Mouse (Mus musculus): Measurements from ENCODE around the gene Pramef20. TPM values are rescaled to one million over a fixed set of nuclear protein-coding genes. Genes with fewer than 3 reads are reported as not detected.
"Not testable (repeated sequence)": the region's sequence is repeated elsewhere in the genome, so short reads cannot be mapped to it uniquely, and the experiment has no call there.

Gene Pramef20
- not detected in 2 replicates for polyA plus RNA-seq (2015; fragmentation: Nextera tagmentation; extraction: Ambion mirVana)

- Histone ChIP-seq H3K9me3 (ENCODE audit: low read length) (no peaks in the 10 kb centered on the region), H3K4me3 (ENCODE audit: low read length) (no peak within 1 kb of the TSS), H3K27me3 (ENCODE audit: insufficient read depth, low read length) (no peaks in the 10 kb centered on the region), H3K4me1 (ENCODE audit: insufficient read depth, low read length) (no peaks in the 10 kb centered on the region), H3K4me2 (replicated peaks; ENCODE audit: low read depth, low read length) (no peak within 1 kb of the TSS), H3K36me3 (ENCODE audit: insufficient read depth, low read length) (no peaks in the 10 kb centered on the region), H3K27ac (ENCODE audit: low read length) (no peak within 1 kb of the TSS), H3K9ac (replicated peaks; ENCODE audit: low read length) (no peak within 1 kb of the TSS)
- 68% methylated on average over 2 of the region's 2 CpGs for WGBS
- no peak for ATAC-seq (ENCODE audit: low FRiP score, low TSS enrichment)
Measured at GRCm38 (mm10) chr4:144377911-144378310, at the start of gene Pramef20. TSS of gene Pramef20 (minus strand) at chr4:144377933.

- no peak overlapping the region for H3K9ac ChIP-seq (replicated peaks; ENCODE audit: low read length)
Measured at GRCm38 (mm10) chr4:144424590-144424989, 46.9 kb upstream of the Pramef20 start.

GRCm38 (mm10) chr4:144420644-144421043 is 42.9 kb upstream of the Pramef20 start:
- Histone ChIP-seq H3K27ac (ENCODE audit: low read length) (no peak overlapping the region), H3K27me3 (ENCODE audit: insufficient read depth, low read length) (no peaks in the 10 kb centered on the region), H3K9me3 (ENCODE audit: low read length) (no peaks in the 10 kb centered on the region), H3K9ac (replicated peaks; ENCODE audit: low read length) (no peak overlapping the region), H3K36me3 (ENCODE audit: insufficient read depth, low read length) (no peaks in the 10 kb centered on the region), H3K4me1 (ENCODE audit: insufficient read depth, low read length) (no peaks in the 10 kb centered on the region), H3K4me3 (ENCODE audit: low read length) (no peak overlapping the region), H3K4me2 (replicated peaks; ENCODE audit: low read depth, low read length) (no peak overlapping the region)
- ATAC-seq (ENCODE audit: low FRiP score, low TSS enrichment): no peak

More at GRCm38 (mm10) chr4:144424590-144424989, 46.9 kb upstream of the Pramef20 start:
- Histone ChIP-seq H3K4me1 (ENCODE audit: insufficient read depth, low read length) (no peaks in the 10 kb centered on the region), H3K4me3 (ENCODE audit: low read length) (no peak overlapping the region), H3K36me3 (ENCODE audit: insufficient read depth, low read length) (no peaks in the 10 kb centered on the region), H3K27ac (ENCODE audit: low read length) (no peak overlapping the region), H3K27me3 (ENCODE audit: insufficient read depth, low read length) (no peaks in the 10 kb centered on the region), H3K4me2 (replicated peaks; ENCODE audit: low read depth, low read length) (no peak overlapping the region), H3K9me3 (ENCODE audit: low read length) (no peaks in the 10 kb centered on the region)
- no peak for ATAC-seq (ENCODE audit: low FRiP score, low TSS enrichment)
- WGBS: 75% methylated on average over 5 of the region's 5 CpGs

GRCm38 (mm10) chr4:144408290-144408689 is 30.6 kb upstream of the Pramef20 start, which contains the start of gene Pramef12:
TSS of gene Pramef12 (minus strand) at chr4:144408464.
- Histone ChIP-seq H3K4me1 (ENCODE audit: insufficient read depth, low read length) (no peaks in the 10 kb centered on the region), H3K27ac (ENCODE audit: low read length) (no peak within 1 kb of the TSS), H3K4me2 (replicated peaks; ENCODE audit: low read depth, low read length) (no peak within 1 kb of the TSS), H3K36me3 (ENCODE audit: insufficient read depth, low read length) (no peaks in the 10 kb centered on the region), H3K4me3 (ENCODE audit: low read length) (no peak within 1 kb of the TSS), H3K9ac (replicated peaks; ENCODE audit: low read length) (no peak within 1 kb of the TSS), H3K27me3 (ENCODE audit: insufficient read depth, low read length) (no peaks in the 10 kb centered on the region), H3K9me3 (ENCODE audit: low read length) (no peaks in the 10 kb centered on the region)
- no peak for ATAC-seq (ENCODE audit: low FRiP score, low TSS enrichment)
- 74% methylated on average over 9 of the region's 9 CpGs for WGBS

- Histone ChIP-seq H3K27ac (ENCODE audit: low read length) (no peak overlapping the region), H3K4me3 (ENCODE audit: low read length) (no peak overlapping the region), H3K27me3 (ENCODE audit: insufficient read depth, low read length) (no peaks in the 10 kb centered on the region), H3K9ac (replicated peaks; ENCODE audit: low read length) (no peak overlapping the region), H3K36me3 (ENCODE audit: insufficient read depth, low read length) (no peaks in the 10 kb centered on the region), H3K9me3 (ENCODE audit: low read length) (no peaks in the 10 kb centered on the region), H3K4me2 (replicated peaks; ENCODE audit: low read depth, low read length) (no peak overlapping the region), H3K4me1 (ENCODE audit: insufficient read depth, low read length) (no peaks in the 10 kb centered on the region)
- WGBS: 62% methylated on average over 3 of the region's 3 CpGs
- ATAC-seq (ENCODE audit: low FRiP score, low TSS enrichment): no peak
Measured at GRCm38 (mm10) chr4:144406261-144406660, 28.5 kb upstream of the Pramef20 start.

GRCm38 (mm10) chr4:144404456-144405086 is 26.8 kb upstream of the Pramef20 start:
- ATAC-seq (ENCODE audit: low FRiP score, low TSS enrichment): peak; percentile 95
- no peaks in the 10 kb centered on the region for H3K36me3 ChIP-seq (ENCODE audit: insufficient read depth, low read length)
- H3K4me1 ChIP-seq (ENCODE audit: insufficient read depth, low read length): no peaks in the 10 kb centered on the region
- H3K9ac ChIP-seq (replicated peaks; ENCODE audit: low read length): peak overlapping the region; percentile 49
- H3K9me3 ChIP-seq (ENCODE audit: low read length): no peaks in the 10 kb centered on the region
- 0 out of 2 replicates have a peak overlapping the region, but pooled peaks have one; percentile 6 for H3K27ac ChIP-seq (ENCODE audit: low read length)
- peak overlapping the region; percentile 59 for H3K4me2 ChIP-seq (replicated peaks; ENCODE audit: low read depth, low read length)
- H3K27me3 ChIP-seq (ENCODE audit: insufficient read depth, low read length): no peaks in the 10 kb centered on the region
- H3K4me3 ChIP-seq (ENCODE audit: low read length): peak overlapping the region; percentile 43
- 4% methylated on average over 17 of the region's 17 CpGs for WGBS

GRCm38 (mm10) chr4:144402712-144403111 is 25.0 kb upstream of the Pramef20 start:
- ATAC-seq (ENCODE audit: low FRiP score, low TSS enrichment): no peak
- no peak overlapping the region for H3K4me2 ChIP-seq (replicated peaks; ENCODE audit: low read depth, low read length)
- H3K9ac ChIP-seq (replicated peaks; ENCODE audit: low read length): no peak overlapping the region
- no peaks in the 10 kb centered on the region for H3K27me3 ChIP-seq (ENCODE audit: insufficient read depth, low read length)
- H3K27ac ChIP-seq (ENCODE audit: low read length): no peak overlapping the region
- no peaks in the 10 kb centered on the region for H3K9me3 ChIP-seq (ENCODE audit: low read length)
- H3K36me3 ChIP-seq (ENCODE audit: insufficient read depth, low read length): no peaks in the 10 kb centered on the region
- no peaks in the 10 kb centered on the region for H3K4me1 ChIP-seq (ENCODE audit: insufficient read depth, low read length)
- 39% methylated on average over 4 of the region's 4 CpGs for WGBS
- H3K4me3 ChIP-seq (ENCODE audit: low read length): no peak overlapping the region

- 30% methylated on average over 3 of the region's 3 CpGs for WGBS
Measured at GRCm38 (mm10) chr4:144396316-144396715, 18.6 kb upstream of the Pramef20 start.

GRCm38 (mm10) chr4:144357642-144358041 is 20.1 kb downstream of the Pramef20 start, which contains the start of gene Gm13119:
TSS of gene Gm13119 (plus strand) at chr4:144357942.
- not testable (repeated sequence) for H3K27ac ChIP-seq (ENCODE audit: low read length); H3K36me3 ChIP-seq (ENCODE audit: insufficient read depth, low read length); H3K9me3 ChIP-seq (ENCODE audit: low read length); H3K4me2 ChIP-seq (replicated peaks; ENCODE audit: low read depth, low read length); ATAC-seq (ENCODE audit: low FRiP score, low TSS enrichment); H3K4me1 ChIP-seq (ENCODE audit: insufficient read depth, low read length); H3K4me3 ChIP-seq (ENCODE audit: low read length); H3K27me3 ChIP-seq (ENCODE audit: insufficient read depth, low read length); H3K9ac ChIP-seq (replicated peaks; ENCODE audit: low read length)
- 89% methylated on average over 3 of the region's 3 CpGs for WGBS

More at GRCm38 (mm10) chr4:144396316-144396715, 18.6 kb upstream of the Pramef20 start:
- Histone ChIP-seq H3K36me3 (ENCODE audit: insufficient read depth, low read length) (no peaks in the 10 kb centered on the region), H3K4me3 (ENCODE audit: low read length) (no peak overlapping the region), H3K4me1 (ENCODE audit: insufficient read depth, low read length) (no peaks in the 10 kb centered on the region), H3K27me3 (ENCODE audit: insufficient read depth, low read length) (no peaks in the 10 kb centered on the region), H3K9me3 (ENCODE audit: low read length) (no peaks in the 10 kb centered on the region), H3K4me2 (replicated peaks; ENCODE audit: low read depth, low read length) (no peak overlapping the region), H3K9ac (replicated peaks; ENCODE audit: low read length) (no peak overlapping the region), H3K27ac (ENCODE audit: low read length) (no peak overlapping the region)
- no peak; the same call in 1 of the 2 replicates for ATAC-seq (ENCODE audit: low FRiP score, low TSS enrichment)

- H3K4me2 ChIP-seq (replicated peaks; ENCODE audit: low read depth, low read length); H3K9ac ChIP-seq (replicated peaks; ENCODE audit: low read length); H3K27ac ChIP-seq (ENCODE audit: low read length); H3K27me3 ChIP-seq (ENCODE audit: insufficient read depth, low read length); H3K4me3 ChIP-seq (ENCODE audit: low read length); H3K36me3 ChIP-seq (ENCODE audit: insufficient read depth, low read length); H3K9me3 ChIP-seq (ENCODE audit: low read length); ATAC-seq (ENCODE audit: low FRiP score, low TSS enrichment); H3K4me1 ChIP-seq (ENCODE audit: insufficient read depth, low read length): not testable (repeated sequence)
- WGBS: 94% methylated on average over 2 of the region's 3 CpGs
Measured at GRCm38 (mm10) chr4:144335856-144336255, 41.9 kb downstream of the Pramef20 start.
